ENCODE assay signal across 14 mouse cellular contexts in genomic region chr16:21315751-21316151, GRCm38 (mm10).
DNase-seq lines count a peak whose midpoint lies in the region; ATAC-seq lines count a peak whose summit lies in the region.
"Had no signal": no experiment of that assay in that cellular context is flagged by ENCODE, and none has a peak within 500 bp of the region (broad histone marks: within the 10 kb centered on the region; RNA-seq: fewer than 3 reads in every experiment).

No protein-coding gene starts in this region.

- H3K27ac ChIP-seq in hindbrain, embryonic 13.5 days: no peak overlapping the region
- no peak overlapping the region for H3K27ac ChIP-seq in hindbrain, embryonic 11.5 days (ENCODE audit: low read depth, low read length)
- H3K27ac ChIP-seq in limb, embryonic 10.5 days: peak overlapping the region; percentile 27; the same call in 1 of the 2 replicates
- H3K27ac ChIP-seq: kidney, embryonic 15.5 days; limb, embryonic 12.5 days; midbrain, embryonic 12.5 days had no signal

- 50% methylated on average over 6 of the region's 6 CpGs for WGBS in hindbrain, embryonic 13.5 days
- 69% methylated on average over 6 of the region's 6 CpGs for WGBS in hindbrain, embryonic 11.5 days
- 67% methylated on average over 6 of the region's 6 CpGs for WGBS in limb, embryonic 10.5 days

- H3K4me1 ChIP-seq in hindbrain, embryonic 13.5 days (replicated peaks): peaks cover 20% of the 10 kb centered on the region
- no peaks in the 10 kb centered on the region for H3K4me1 ChIP-seq in hindbrain, embryonic 11.5 days (replicated peaks; ENCODE audit: control insufficient read depth, insufficient read depth, low read length)
- H3K4me1 ChIP-seq in limb, embryonic 10.5 days: peaks cover 53% of the 10 kb centered on the region

- no peak for DNase-seq in hindbrain, embryonic 11.5 days (ENCODE audit: low spot score)
- peak; percentile 53 for DNase-seq in retina, postnatal 1 day
- no peak for DNase-seq in retina, embryonic 14.5 days (ENCODE audit: low spot score)
- DNase-seq in limb, embryonic 10.5 days (ENCODE audit: low spot score): no peak
- DNase-seq in spleen, adult 18-20 months: no peak
- no peak for DNase-seq in thymus, adult 18-20 months
- DNase-seq: cerebellum, adult 18-20 months; heart, postnatal 10 days; thymus, postnatal 36 days had no signal

- no peaks in the 10 kb centered on the region for H3K36me3 ChIP-seq in hindbrain, embryonic 13.5 days
- no peaks in the 10 kb centered on the region for H3K36me3 ChIP-seq in hindbrain, embryonic 11.5 days (ENCODE audit: control insufficient read depth, insufficient read depth, low read length)
- H3K36me3 ChIP-seq in limb, embryonic 10.5 days: no peaks in the 10 kb centered on the region
- H3K36me3 ChIP-seq: kidney, embryonic 15.5 days; limb, embryonic 12.5 days; midbrain, embryonic 12.5 days had no signal

- H3K4me3 ChIP-seq in hindbrain, embryonic 13.5 days: no peak overlapping the region
- no peak overlapping the region for H3K4me3 ChIP-seq in hindbrain, embryonic 11.5 days (ENCODE audit: low read depth, low read length)
- H3K4me3 ChIP-seq in limb, embryonic 10.5 days: no peak overlapping the region
- H3K4me3 ChIP-seq: kidney, embryonic 15.5 days; limb, embryonic 12.5 days; midbrain, embryonic 12.5 days had no signal

- H3K27me3 ChIP-seq in hindbrain, embryonic 13.5 days: no peaks in the 10 kb centered on the region
- no peaks in the 10 kb centered on the region for H3K27me3 ChIP-seq in hindbrain, embryonic 11.5 days (ENCODE audit: control insufficient read depth, insufficient read depth, low read length)
- no peaks in the 10 kb centered on the region for H3K27me3 ChIP-seq in limb, embryonic 10.5 days (ENCODE audit: low read depth, poor library complexity, severe bottlenecking)
- H3K27me3 ChIP-seq: CH12.LX; limb, embryonic 12.5 days had no signal

- ATAC-seq in hindbrain, embryonic 13.5 days (ENCODE audit: low FRiP score): 0 out of 2 replicates have a peak, but pooled peaks have one; percentile 22
- no peak for ATAC-seq in hindbrain, embryonic 11.5 days (ENCODE audit: low FRiP score)

- H3K9ac ChIP-seq in hindbrain, embryonic 13.5 days: no peak overlapping the region
- no peak overlapping the region for H3K9ac ChIP-seq in hindbrain, embryonic 11.5 days (ENCODE audit: low read depth, low read length)
- H3K9ac ChIP-seq: kidney, embryonic 15.5 days; limb, embryonic 12.5 days; midbrain, embryonic 12.5 days had no signal

- H3K4me2 ChIP-seq in hindbrain, embryonic 13.5 days: no peak overlapping the region
- H3K4me2 ChIP-seq in hindbrain, embryonic 11.5 days (replicated peaks; ENCODE audit: low read depth, low read length): no peak overlapping the region
- H3K4me2 ChIP-seq: kidney, embryonic 15.5 days; limb, embryonic 12.5 days; midbrain, embryonic 12.5 days had no signal

- no peaks in the 10 kb centered on the region for H3K9me3 ChIP-seq in hindbrain, embryonic 13.5 days
- no peaks in the 10 kb centered on the region for H3K9me3 ChIP-seq in hindbrain, embryonic 11.5 days (ENCODE audit: control insufficient read depth, low read length)
- H3K9me3 ChIP-seq in limb, embryonic 10.5 days (replicated peaks): no peaks in the 10 kb centered on the region
- H3K9me3 ChIP-seq: kidney, embryonic 15.5 days; limb, embryonic 12.5 days; midbrain, embryonic 12.5 days had no signal
